In genomic region chr3:36531979-36532542, GRCm38 (mm10) we compare ENCODE assay signal across 8 mouse cellular contexts. TPM values are rescaled to one million over a fixed set of nuclear protein-coding genes. Genes with fewer than 3 reads are reported as not detected.
DNase-seq lines count a peak whose midpoint lies in the region; ATAC-seq and TF ChIP-seq lines count a peak whose summit lies in the region.

No protein-coding gene starts in this region.

- H3K27me3 ChIP-seq in embryonic facial prominence, embryonic 12.5 days = peaks cover 21% of the 10 kb centered on the region
- no peaks in the 10 kb centered on the region for H3K27me3 ChIP-seq in intestine, postnatal 0 days (replicated peaks; ENCODE audit: control insufficient read depth, insufficient read depth, low read length)
- 0 out of 2 replicates have a peak, but pooled peaks cover 4% of the 10 kb centered on the region for H3K27me3 ChIP-seq in neural tube, embryonic 12.5 days (replicated peaks)

- H3K4me3 ChIP-seq in left cerebral cortex, adult 2 months = peak overlapping the region; percentile 31
- H3K4me3 ChIP-seq in embryonic facial prominence, embryonic 12.5 days = peak overlapping the region; percentile 22; the same call in 1 of the 2 replicates
- H3K4me3 ChIP-seq in intestine, postnatal 0 days (ENCODE audit: low read depth, low read length) = peak overlapping the region; percentile 48
- 0 out of 2 replicates have a peak overlapping the region, but pooled peaks have one; percentile 11 for H3K4me3 ChIP-seq in neural tube, embryonic 12.5 days

- no peak for DNase-seq in left cerebral cortex, adult 2 months (ENCODE audit: extremely low spot score in 1 of 2, low spot score in 2 of 2)
- no peak for DNase-seq in left cerebral cortex, postnatal 10 days (ENCODE audit: extremely low spot score in 1 of 2, low spot score in 2 of 2)
- no peak for DNase-seq in cerebellum, postnatal 4 days (ENCODE audit: low spot score in 2 of 2)
- DNase-seq in urinary bladder, adult 2 months (ENCODE audit: low spot score) = no peak
- DNase-seq in left cerebral cortex, adult 18-20 months (ENCODE audit: low spot score in 2 of 2) = no peak

- no peaks in the 10 kb centered on the region for H3K36me3 ChIP-seq in embryonic facial prominence, embryonic 12.5 days
- no peaks in the 10 kb centered on the region for H3K36me3 ChIP-seq in intestine, postnatal 0 days (ENCODE audit: control insufficient read depth, insufficient read depth)
- H3K36me3 ChIP-seq in neural tube, embryonic 12.5 days = no peaks in the 10 kb centered on the region

- no peak for TF ChIP-seq CTCF in left cerebral cortex, adult 2 months (IDR thresholded peaks at IDR 0.05)
- TF ChIP-seq CTCF in intestine, postnatal 0 days (IDR thresholded peaks at IDR 0.05; ENCODE audit: low read depth) = no peak

- H3K4me2 ChIP-seq in embryonic facial prominence, embryonic 12.5 days (replicated peaks) = peak overlapping the region; percentile 37
- peak overlapping the region; percentile 76 for H3K4me2 ChIP-seq in intestine, postnatal 0 days (replicated peaks; ENCODE audit: low read depth)
- peak overlapping the region; percentile 57 for H3K4me2 ChIP-seq in neural tube, embryonic 12.5 days (replicated peaks)

- WGBS in embryonic facial prominence, embryonic 12.5 days = 16% methylated on average over 18 of the region's 18 CpGs
- WGBS in intestine, postnatal 0 days = 3% methylated on average over 18 of the region's 18 CpGs
- 9% methylated on average over 18 of the region's 18 CpGs for WGBS in neural tube, embryonic 12.5 days

- H3K9ac ChIP-seq in embryonic facial prominence, embryonic 12.5 days = no peak overlapping the region
- H3K9ac ChIP-seq in intestine, postnatal 0 days (ENCODE audit: low read depth, low read length) = peak overlapping the region; percentile 47
- H3K9ac ChIP-seq in neural tube, embryonic 12.5 days = no peak overlapping the region

- H3K27ac ChIP-seq in left cerebral cortex, adult 2 months = peak overlapping the region; percentile 71
- H3K27ac ChIP-seq in embryonic facial prominence, embryonic 12.5 days = no peak overlapping the region
- peak overlapping the region; percentile 57; the same call in 1 of the 2 replicates for H3K27ac ChIP-seq in intestine, postnatal 0 days (ENCODE audit: low read depth, low read length)
- H3K27ac ChIP-seq in neural tube, embryonic 12.5 days = no peak overlapping the region

- peaks cover 4% of the 10 kb centered on the region; the same call in 1 of the 2 replicates for H3K4me1 ChIP-seq in embryonic facial prominence, embryonic 12.5 days
- peaks cover 4% of the 10 kb centered on the region; the same call in 1 of the 2 replicates for H3K4me1 ChIP-seq in intestine, postnatal 0 days (replicated peaks; ENCODE audit: control insufficient read depth, insufficient read depth, low read length)
- peaks cover 4% of the 10 kb centered on the region; the same call in 1 of the 2 replicates for H3K4me1 ChIP-seq in neural tube, embryonic 12.5 days

- no peak for ATAC-seq in embryonic facial prominence, embryonic 12.5 days (ENCODE audit: insufficient number of reproducible peaks, insufficient read depth, low FRiP score, low TSS enrichment)
- no peak for ATAC-seq in intestine, postnatal 0 days
- no peak for ATAC-seq in neural tube, embryonic 12.5 days (ENCODE audit: low FRiP score, low read depth)

- intact Hi-C loops in left cerebral cortex, adult 2 months (cut with DNase I) = loop anchor here (10.0 kb wide), 1 partner anchor 203 kb away; no protein-coding TSS in a partner anchor
- intact Hi-C loops in left cerebral cortex, postnatal 10 days (cut with DNase I) = no loop called here

- H3K9me3 ChIP-seq in embryonic facial prominence, embryonic 12.5 days = no peaks in the 10 kb centered on the region
- H3K9me3 ChIP-seq in intestine, postnatal 0 days (ENCODE audit: control insufficient read depth) = no peaks in the 10 kb centered on the region
- no peaks in the 10 kb centered on the region for H3K9me3 ChIP-seq in neural tube, embryonic 12.5 days

RNA-seq across cellular contexts. Expression of gene Gm11549, which starts 10.4 kb away (rescaled TPM):
- total RNA-seq in left cerebral cortex, adult 2 months (2021) = 10 to 100 TPM; 35.7 to 44.6 TPM
- total RNA-seq in left cerebral cortex, postnatal 10 days (2021) = 10 to 100 TPM; 15.9 to 18.8 TPM
- polyA plus RNA-seq in embryonic facial prominence, embryonic 12.5 days (2016; fragmentation: Nextera tagmentation; extraction: Ambion mirVana) = 0.23 and 0.41 TPM in 2 replicates
- 1.1 and 1.2 TPM in 2 replicates for polyA plus RNA-seq in intestine, postnatal 0 days (2015; fragmentation: Nextera tagmentation; extraction: Ambion mirVana)
- 0.65 and 0.84 TPM in 2 replicates for polyA plus RNA-seq in neural tube, embryonic 12.5 days (2016; fragmentation: Nextera tagmentation; extraction: Ambion mirVana)
- 0.04 and 0.07 TPM in 2 replicates for polyA plus RNA-seq in urinary bladder, adult 2 months (2012; rRNA removed)
- total RNA-seq in left cerebral cortex, adult 18-20 months (2021) = 10 to 100 TPM; 34.4 to 35.0 TPM

RNA-seq across cellular contexts. Expression of gene Exosc9, which starts 20.3 kb away (rescaled TPM):
- 10 to 100 TPM; 37.2 to 42.7 TPM for total RNA-seq in left cerebral cortex, adult 2 months (2021)
- 10 to 100 TPM; 49.9 to 50.6 TPM for total RNA-seq in left cerebral cortex, postnatal 10 days (2021)
- 67.0 and 73.0 TPM in 2 replicates for polyA plus RNA-seq in embryonic facial prominence, embryonic 12.5 days (2016; fragmentation: Nextera tagmentation; extraction: Ambion mirVana)
- 41.0 and 43.6 TPM in 2 replicates for polyA plus RNA-seq in intestine, postnatal 0 days (2015; fragmentation: Nextera tagmentation; extraction: Ambion mirVana)
- polyA plus RNA-seq in neural tube, embryonic 12.5 days (2016; fragmentation: Nextera tagmentation; extraction: Ambion mirVana) = 85.2 and 86.6 TPM in 2 replicates
- 28.6 and 29.0 TPM in 2 replicates for polyA plus RNA-seq in urinary bladder, adult 2 months (2012; rRNA removed)
- total RNA-seq in left cerebral cortex, adult 18-20 months (2021) = 10 to 100 TPM; 38.2 to 41.0 TPM

RNA-seq across cellular contexts. Expression of gene Ccna2, which starts 39.9 kb away (rescaled TPM):
- 1 to 10 TPM in 1 of 2 experiments, under 1 TPM in 1; 0.63 to 1.1 TPM for total RNA-seq in left cerebral cortex, adult 2 months (2021)
- 1 to 10 TPM; 4.6 to 7.2 TPM for total RNA-seq in left cerebral cortex, postnatal 10 days (2021)
- 171 and 188 TPM in 2 replicates for polyA plus RNA-seq in embryonic facial prominence, embryonic 12.5 days (2016; fragmentation: Nextera tagmentation; extraction: Ambion mirVana)
- polyA plus RNA-seq in intestine, postnatal 0 days (2015; fragmentation: Nextera tagmentation; extraction: Ambion mirVana) = 37.4 and 43.3 TPM in 2 replicates
- 135 and 139 TPM in 2 replicates for polyA plus RNA-seq in neural tube, embryonic 12.5 days (2016; fragmentation: Nextera tagmentation; extraction: Ambion mirVana)
- polyA plus RNA-seq in urinary bladder, adult 2 months (2012; rRNA removed) = 4.7 and 5.5 TPM in 2 replicates
- under 1 TPM; 0.67 to 0.75 TPM for total RNA-seq in left cerebral cortex, adult 18-20 months (2021)

RNA-seq across cellular contexts. Expression of gene 1810062G17Rik, which starts 56.3 kb away (rescaled TPM):
- total RNA-seq in left cerebral cortex, adult 2 months (2021) = not detected
- under 1 TPM in 1 of 2 experiments, not detected in 1; 0.41 TPM for total RNA-seq in left cerebral cortex, postnatal 10 days (2021)
- polyA plus RNA-seq in embryonic facial prominence, embryonic 12.5 days (2016; fragmentation: Nextera tagmentation; extraction: Ambion mirVana) = 0.96 and 1.0 TPM in 2 replicates
- 2.8 and 3.3 TPM in 2 replicates for polyA plus RNA-seq in intestine, postnatal 0 days (2015; fragmentation: Nextera tagmentation; extraction: Ambion mirVana)
- 0.22 and 0.45 TPM in 2 replicates for polyA plus RNA-seq in neural tube, embryonic 12.5 days (2016; fragmentation: Nextera tagmentation; extraction: Ambion mirVana)
- polyA plus RNA-seq in urinary bladder, adult 2 months (2012; rRNA removed) = 2.6 and 3.4 TPM in 2 replicates
- total RNA-seq in left cerebral cortex, adult 18-20 months (2021) = not detected

RNA-seq across cellular contexts. Expression of gene Anxa5, which starts 56.4 kb away (rescaled TPM):
- total RNA-seq in left cerebral cortex, adult 2 months (2021) = 10 to 100 TPM; 69.0 to 71.9 TPM
- 10 to 100 TPM; 32.6 to 35.1 TPM for total RNA-seq in left cerebral cortex, postnatal 10 days (2021)
- 190 and 196 TPM in 2 replicates for polyA plus RNA-seq in embryonic facial prominence, embryonic 12.5 days (2016; fragmentation: Nextera tagmentation; extraction: Ambion mirVana)
- 177 and 184 TPM in 2 replicates for polyA plus RNA-seq in intestine, postnatal 0 days (2015; fragmentation: Nextera tagmentation; extraction: Ambion mirVana)
- 124 and 131 TPM in 2 replicates for polyA plus RNA-seq in neural tube, embryonic 12.5 days (2016; fragmentation: Nextera tagmentation; extraction: Ambion mirVana)
- 329 and 343 TPM in 2 replicates for polyA plus RNA-seq in urinary bladder, adult 2 months (2012; rRNA removed)
- 10 to 100 TPM; 71.6 to 82.2 TPM for total RNA-seq in left cerebral cortex, adult 18-20 months (2021)

Comparison
In these comparisons a context has a peak if more than half of its experiments do, and no peak if none do; other contexts are left out.
1. H3K27ac ChIP-seq: peak in left cerebral cortex, adult 2 months (single experiment) and intestine, postnatal 0 days (single experiment); none in embryonic facial prominence, embryonic 12.5 days (single experiment) and neural tube, embryonic 12.5 days (single experiment).
2. Peak in every context shown above with its lines, with median percentiles within 50 percentile points of each other: H3K4me3 ChIP-seq and H3K4me2 ChIP-seq.